Mouse (Mus musculus): ENCODE measurements around the gene Ppp1r13b. TPM values are rescaled to one million over a fixed set of nuclear protein-coding genes. Genes with fewer than 3 reads are reported as not detected.

Gene Ppp1r13b
- total and polyA plus RNA-seq, 3 experiments, result 0.42 to 2.0 (median 0.64) TPM

- H3K9me3 ChIP-seq (replicated peaks; ENCODE audit: low read length), result no peaks in the 10 kb centered on the region
- no peak overlapping the region for H3K9ac ChIP-seq (ENCODE audit: insufficient read depth, low read depth)
- no peaks in the 10 kb centered on the region for H3K79me2 ChIP-seq (replicated peaks; ENCODE audit: control insufficient read depth, extremely low read depth, insufficient read depth, poor library complexity, severe bottlenecking)
- no peaks in the 10 kb centered on the region for H3K36me3 ChIP-seq (replicated peaks in 1 of 2; ENCODE audit: control insufficient read depth in 1 of 2, insufficient read depth in 1 of 2, low read length in 1 of 2)
- no peak overlapping the region for H3K27ac ChIP-seq (ENCODE audit: insufficient read depth, low read depth)
- no peak overlapping the region for H3K4me2 ChIP-seq (ENCODE audit: insufficient read depth, low read depth, poor library complexity, severe bottlenecking)
- no peak overlapping the region for H3K4me3 ChIP-seq (replicated peaks in 1 of 3; ENCODE audit: low read depth in 2 of 3, low read length in 2 of 3, poor library complexity in 1 of 3)
- no peaks in the 10 kb centered on the region for H3K27me3 ChIP-seq (replicated peaks)
- in situ Hi-C loops (cut with MboI; ENCODE audit: low pct_ligation_motif_present, low pct_unique_long_range_greater_than_20kb, low sequenced_read_pairs) (loop anchor here (10.0 kb wide), 1 partner anchor 135 kb away; no protein-coding TSS in a partner anchor), dilution Hi-C loops (cut with MboI; ENCODE audit: extremely low pct_ligation_motif_present, extremely low pct_unique_long_range_greater_than_20kb, low sequenced_read_pairs) (no loop called here)
- DNase-seq (ENCODE audit: extremely low read depth), result no peak
- TF ChIP-seq EP300 (IDR thresholded peaks at IDR 0.05; ENCODE audit: low read length) (no peak), BHLHE40 (IDR thresholded peaks at IDR 0.05; ENCODE audit: low read depth, low read length) (no peak), MAZ (IDR thresholded peaks at IDR 0.05; ENCODE audit: low read depth, low read length) (no peak), USF1 (IDR thresholded peaks at IDR 0.05; ENCODE audit: low read depth, low read length) (no peak), ZNF384 (IDR thresholded peaks at IDR 0.05; ENCODE audit: low read depth, low read length) (no peak), IRF4 (IDR thresholded peaks at IDR 0.05; ENCODE audit: low read depth, low read length) (no peak), ZKSCAN1 (IDR thresholded peaks at IDR 0.05; ENCODE audit: borderline replicate concordance, low read depth, low read length) (no peak)
- H3K4me1 ChIP-seq (ENCODE audit: control insufficient read depth in 1 of 2, insufficient read depth in 2 of 2), result no peaks in the 10 kb centered on the region
These were observed 38.1 kb downstream of the Ppp1r13b start for GRCm38 (mm10) chr12:111869806-111870205.

DNA sequence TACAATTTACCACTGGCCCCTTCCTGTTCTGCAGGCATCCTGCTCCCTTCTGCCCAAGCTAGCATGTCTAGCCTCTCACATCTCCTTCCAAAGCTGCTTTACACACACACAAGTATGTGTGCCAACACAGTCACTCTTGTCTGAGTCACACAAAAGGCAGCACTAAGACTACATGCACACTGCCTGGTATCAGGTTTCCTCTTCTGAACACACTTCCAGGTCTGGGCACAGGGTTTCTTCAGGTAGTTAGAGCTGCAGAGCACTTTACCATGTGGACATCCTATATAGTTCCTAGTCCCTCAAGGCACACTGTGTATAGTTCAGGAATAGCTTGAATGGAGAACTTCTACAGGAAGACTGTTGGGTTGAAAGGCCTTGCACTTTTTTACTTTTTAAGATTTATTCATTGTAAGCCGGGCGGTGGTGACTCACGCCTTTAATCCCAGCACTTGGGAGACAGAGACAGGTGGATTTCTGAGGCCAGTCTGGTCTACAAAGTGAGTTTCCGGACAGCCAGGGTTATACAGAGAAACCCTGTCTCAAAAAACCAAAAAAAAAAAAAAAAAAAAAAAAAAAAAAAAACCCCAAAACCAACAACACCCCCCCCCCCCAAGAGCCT, 43.6 kb downstream of the Ppp1r13b start:
- H3K27ac ChIP-seq (ENCODE audit: insufficient read depth, low read depth), result no peak overlapping the region
- H3K27me3 ChIP-seq (replicated peaks), result no peaks in the 10 kb centered on the region
- no peak for TF ChIP-seq ETS1 (conservative IDR thresholded peaks at IDR 0.05; ENCODE audit: low read depth, low read length)
- TF ChIP-seq ZMIZ1 (IDR thresholded peaks at IDR 0.05; ENCODE audit: low read depth, low read length), result no peak
- TF ChIP-seq ZC3H11A (IDR thresholded peaks at IDR 0.05; ENCODE audit: low read depth, low read length), result no peak
- no peak for TF ChIP-seq RAD21 (IDR thresholded peaks at IDR 0.05; ENCODE audit: low read depth, low read length)
- no peak for TF ChIP-seq CHD1 (IDR thresholded peaks at IDR 0.05; ENCODE audit: low read depth, low read length)
- TF ChIP-seq HCFC1 (IDR thresholded peaks at IDR 0.05; ENCODE audit: low read depth, low read length), result no peak
- TF ChIP-seq ZKSCAN1 (IDR thresholded peaks at IDR 0.05; ENCODE audit: borderline replicate concordance, low read depth, low read length), result no peak
- no peak for TF ChIP-seq MAX (IDR thresholded peaks at IDR 0.05; ENCODE audit: low read length)
- no peak for TF ChIP-seq PAX5 (IDR thresholded peaks at IDR 0.05; ENCODE audit: low read length)
- no peak for TF ChIP-seq BHLHE40 (IDR thresholded peaks at IDR 0.05; ENCODE audit: low read depth, low read length)
- TF ChIP-seq SMC3 (IDR thresholded peaks at IDR 0.05; ENCODE audit: low read depth, low read length), result no peak
- TF ChIP-seq TCF12 (IDR thresholded peaks at IDR 0.05; ENCODE audit: low read depth, low read length), result no peak
- TF ChIP-seq KAT2A (IDR thresholded peaks at IDR 0.05; ENCODE audit: insufficient replicate concordance, low read length), result no peak
- no peak for TF ChIP-seq NRF1 (IDR thresholded peaks at IDR 0.05; ENCODE audit: low read depth, low read length)
- no peak for TF ChIP-seq MXI1 (IDR thresholded peaks at IDR 0.05; ENCODE audit: low read depth, low read length)
- no peak for TF ChIP-seq JUN (IDR thresholded peaks at IDR 0.05; ENCODE audit: insufficient read depth, low read depth, low read length)
- TF ChIP-seq CTCF (conservative IDR thresholded peaks at IDR 0.05 in 1 of 2, IDR thresholded peaks at IDR 0.05 in 1 of 2; ENCODE audit: low read depth in 2 of 2, low read length in 2 of 2), result no peak
- TF ChIP-seq MAZ (IDR thresholded peaks at IDR 0.05; ENCODE audit: low read depth, low read length), result no peak
- no peak for TF ChIP-seq ZNF384 (IDR thresholded peaks at IDR 0.05; ENCODE audit: low read depth, low read length)
- TF ChIP-seq GABPA (IDR thresholded peaks at IDR 0.05; ENCODE audit: insufficient replicate concordance, low read depth, low read length), result no peak
- no peaks in the 10 kb centered on the region for H3K79me2 ChIP-seq (replicated peaks; ENCODE audit: control insufficient read depth, extremely low read depth, insufficient read depth, poor library complexity, severe bottlenecking)
- no peak overlapping the region for H3K4me2 ChIP-seq (ENCODE audit: insufficient read depth, low read depth, poor library complexity, severe bottlenecking)
- DNase-seq (ENCODE audit: extremely low read depth), result no peak
- no peaks in the 10 kb centered on the region for H3K9me3 ChIP-seq (replicated peaks; ENCODE audit: low read length)
- dilution Hi-C loops (cut with MboI; ENCODE audit: extremely low pct_ligation_motif_present, extremely low pct_unique_long_range_greater_than_20kb, low sequenced_read_pairs) (no loop called here), in situ Hi-C loops (cut with MboI; ENCODE audit: low pct_ligation_motif_present, low pct_unique_long_range_greater_than_20kb, low sequenced_read_pairs) (no loop called here)
- H3K4me3 ChIP-seq (replicated peaks in 1 of 3; ENCODE audit: low read depth in 2 of 3, low read length in 2 of 3, poor library complexity in 1 of 3), result no peak overlapping the region
- no peaks in the 10 kb centered on the region for H3K4me1 ChIP-seq (ENCODE audit: control insufficient read depth in 1 of 2, insufficient read depth in 2 of 2)
- H3K36me3 ChIP-seq (replicated peaks in 1 of 2; ENCODE audit: control insufficient read depth in 1 of 2, insufficient read depth in 1 of 2, low read length in 1 of 2), result no peaks in the 10 kb centered on the region
- H3K9ac ChIP-seq (ENCODE audit: insufficient read depth, low read depth), result no peak overlapping the region

Measured in CH12.LX (cell line).